Mouse (Mus musculus) olfactory bulb, adult 2 months (tissue): ENCODE results near the gene Ube2v1.

Source experiments
- CTCF ChIP-seq: fragments of 200-500 bp; IDR thresholded peaks from 2 replicates; pipeline ENCODE4 v1.5.1; 2012; ENCODE audit warnings: low read depth, mild to moderate bottlenecking, low read length, moderate library complexity; ENCODE audit not compliant: insufficient read depth
- POLR2A ChIP-seq: fragments of 200-500 bp; IDR thresholded peaks from 2 replicates; pipeline ENCODE4 v1.6.1; 2012; ENCODE audit warnings: mild to moderate bottlenecking, low read depth, low read length, moderate library complexity; ENCODE audit not compliant: insufficient read depth

DNA sequence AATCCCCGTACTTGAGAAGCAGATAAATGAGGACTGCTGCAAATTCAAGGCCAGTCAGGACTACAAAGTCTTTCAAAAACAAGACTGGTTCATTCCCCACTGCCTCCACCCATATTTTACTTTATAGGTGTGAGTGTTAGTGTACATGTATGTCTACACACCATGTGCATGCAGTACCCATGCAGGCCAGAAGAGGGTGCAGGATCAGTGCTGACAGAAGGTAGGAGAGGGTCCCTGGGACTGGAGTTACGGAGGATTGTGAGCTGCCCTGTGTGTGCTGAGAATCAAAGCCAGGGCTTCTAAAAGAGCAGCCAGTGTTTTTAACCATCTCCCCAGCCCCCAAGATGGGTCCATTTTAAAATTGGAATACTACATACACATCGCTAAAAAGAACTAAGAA, 8.4 kb upstream of the Ube2v1 start:
- TF ChIP-seq POLR2A: no peak
- no peak for TF ChIP-seq CTCF
